Mouse (Mus musculus) liver, adult 2 months (tissue): ENCODE data around the gene Clptm1l.

Source experiments
- CTCF ChIP-seq: fragments of 200-500 bp; IDR thresholded peaks from 2 replicates; pipeline ENCODE4 v1.5.1; 2011; ENCODE audit warnings: low read depth, low read length, control low read depth
- POLR2A ChIP-seq: fragments of 200-500 bp; IDR thresholded peaks from 2 replicates; pipeline ENCODE4 v1.6.1; 2011; ENCODE audit warnings: low read length, control low read depth; ENCODE audit not compliant: insufficient read depth; ENCODE audit errors: extremely low read depth

DNA sequence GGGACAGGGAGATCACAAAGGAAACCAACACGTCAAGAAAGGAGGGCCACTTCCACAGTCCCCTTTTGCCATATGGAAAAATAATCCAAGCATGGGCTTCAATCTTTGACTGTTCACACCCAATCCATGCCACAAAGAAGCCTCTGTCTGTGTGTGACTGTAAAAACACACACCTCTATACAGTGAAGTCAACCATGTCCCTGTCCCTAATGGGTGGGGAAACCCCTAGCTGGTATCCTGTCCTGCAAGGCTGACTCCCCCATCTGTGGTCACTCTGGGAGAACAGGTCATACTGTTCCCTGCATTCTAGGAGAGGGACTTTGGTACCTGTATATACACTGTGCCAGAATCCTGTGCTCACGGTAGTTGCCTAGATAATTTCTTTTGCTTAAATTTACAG lies 26.5 kb upstream of the Clptm1l start:
- TF ChIP-seq POLR2A (no peak), CTCF (no peak)
